Mouse (Mus musculus) bone marrow macrophage, adult 2 months (primary cell): Measurements from ENCODE around the gene Gstz1.

Experiments used
- CTCF ChIP-seq: IDR thresholded peaks from 2 replicates; pipeline ENCODE4 v1.5.1; 2012; ENCODE audit warnings: low read depth, mild to moderate bottlenecking, low read length, moderate library complexity
- POLR2A ChIP-seq: IDR thresholded peaks from 2 replicates; pipeline ENCODE4 v1.6.1; 2012; ENCODE audit warnings: mild to moderate bottlenecking, low read depth, low read length, borderline replicate concordance

DNA sequence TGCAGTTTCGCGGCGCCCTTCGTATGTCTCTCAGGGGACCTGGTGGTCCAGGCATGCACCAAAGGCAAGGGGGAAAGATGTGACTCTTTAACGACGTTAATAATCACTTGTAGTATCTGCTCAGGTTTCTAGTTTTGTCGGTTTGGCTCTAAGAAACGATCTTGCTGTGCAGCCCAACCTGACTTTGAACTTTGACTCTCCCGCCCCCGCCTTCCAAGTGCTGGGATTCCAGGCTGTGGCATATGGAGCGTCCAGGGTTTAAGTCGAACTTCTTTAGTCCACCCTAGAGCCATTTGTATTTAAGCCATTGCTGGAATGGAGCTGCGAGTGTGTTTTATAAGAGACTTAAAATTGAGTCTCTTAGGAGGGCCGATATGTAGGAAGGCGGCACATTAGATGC lies 1.2 kb downstream of the Gstz1 start:
- TF ChIP-seq CTCF = no peak
- TF ChIP-seq POLR2A = no peak
